Mouse (Mus musculus) hindbrain, postnatal 0 days (tissue): ENCODE data around the gene Ppp1r16b. TPM values are rescaled to one million over a fixed set of nuclear protein-coding genes. Genes with fewer than 3 reads are reported as not detected.

Source experiments
- ATAC-seq: fragments of 200-750 bp; cut with Nextera tagmentation; 2 replicates; pipeline ENCODE4 v1.8.0; 2017; ENCODE audit warnings: mild to moderate bottlenecking, moderate TSS enrichment, moderate library complexity
- DNase-seq: peaks from one replicate; pipeline ENCODE4 v3.0.0-alpha.2; 2015; ENCODE audit warnings: low spot score
- H3K27ac ChIP-seq: fragments of 300-500 bp; sonication (generic); 2 replicates; pipeline ENCODE4 v1.5.1; 2014; ENCODE audit warnings: mild to moderate bottlenecking
- H3K27me3 ChIP-seq: fragments of 300-500 bp; sonication (generic); 2 replicates; pipeline ENCODE4 v1.6.1; 2014; ENCODE audit warnings: low read length, mixed read lengths; ENCODE audit not compliant: insufficient read depth
- H3K36me3 ChIP-seq: fragments of 300-500 bp; sonication (generic); 2 replicates; pipeline ENCODE4 v1.6.1; 2014; ENCODE audit warnings: low read length, mixed read lengths; ENCODE audit not compliant: insufficient read depth
- H3K4me1 ChIP-seq: fragments of 300-500 bp; sonication (generic); 2 replicates; pipeline ENCODE4 v1.6.1; 2014; ENCODE audit warnings: antibody characterized with exemption, low read length, mixed read lengths; ENCODE audit not compliant: insufficient read depth
- H3K4me2 ChIP-seq: fragments of 300-500 bp; sonication (generic); 2 replicates; pipeline ENCODE4 v1.6.1; 2014; ENCODE audit warnings: low read depth, mild to moderate bottlenecking, low read length, moderate library complexity, mixed read lengths
- H3K4me3 ChIP-seq: fragments of 300-500 bp; sonication (generic); 2 replicates; pipeline ENCODE4 v1.5.1; 2014; ENCODE audit warnings: low read length
- H3K9ac ChIP-seq: fragments of 300-500 bp; sonication (generic); replicated peaks from 2 replicates; pipeline ENCODE4 v1.6.1; 2014; ENCODE audit warnings: mild to moderate bottlenecking, low read length, moderate library complexity, mixed read lengths
- H3K9me3 ChIP-seq: fragments of 300-500 bp; sonication (generic); 2 replicates; pipeline ENCODE4 v1.6.1; 2016; ENCODE audit warnings: low read length, mixed read lengths
- CTCF ChIP-seq: IDR thresholded peaks from 2 replicates; pipeline ENCODE4 v1.5.1; 2016; ENCODE audit warnings: antibody characterized with exemption, control low read depth, low read depth
- WGBS: fragments of 180-500 bp; shearing (Covaris S2); extraction: QIAGEN DNeasy Blood & Tissue Kit; methylation state at CpG from one replicate; pipeline ENCODE4 v1.1.7; 2014; 5-methylcytosine and 5-hydroxymethylcytosine counted together
- polyA plus RNA-seq: library from polyadenylated mRNA; unstranded; fragments of >200 nt; fragmentation: Nextera tagmentation; extraction: Ambion mirVana; gene quantifications from 2 replicates; pipeline ENCODE4 v1.2.1, GENCODE M21; 2015
- total RNA-seq: library from RNA; depleted of rRNA; stranded (reverse); fragments of >200 nt; gene quantifications from 2 replicates; pipeline ENCODE4 v1.2.3, GENCODE M21; 2014

Gene Ppp1r16b
- total and polyA plus RNA-seq, 2 experiments from 2014 or later: 30.3 to 32.4 TPM

DNA sequence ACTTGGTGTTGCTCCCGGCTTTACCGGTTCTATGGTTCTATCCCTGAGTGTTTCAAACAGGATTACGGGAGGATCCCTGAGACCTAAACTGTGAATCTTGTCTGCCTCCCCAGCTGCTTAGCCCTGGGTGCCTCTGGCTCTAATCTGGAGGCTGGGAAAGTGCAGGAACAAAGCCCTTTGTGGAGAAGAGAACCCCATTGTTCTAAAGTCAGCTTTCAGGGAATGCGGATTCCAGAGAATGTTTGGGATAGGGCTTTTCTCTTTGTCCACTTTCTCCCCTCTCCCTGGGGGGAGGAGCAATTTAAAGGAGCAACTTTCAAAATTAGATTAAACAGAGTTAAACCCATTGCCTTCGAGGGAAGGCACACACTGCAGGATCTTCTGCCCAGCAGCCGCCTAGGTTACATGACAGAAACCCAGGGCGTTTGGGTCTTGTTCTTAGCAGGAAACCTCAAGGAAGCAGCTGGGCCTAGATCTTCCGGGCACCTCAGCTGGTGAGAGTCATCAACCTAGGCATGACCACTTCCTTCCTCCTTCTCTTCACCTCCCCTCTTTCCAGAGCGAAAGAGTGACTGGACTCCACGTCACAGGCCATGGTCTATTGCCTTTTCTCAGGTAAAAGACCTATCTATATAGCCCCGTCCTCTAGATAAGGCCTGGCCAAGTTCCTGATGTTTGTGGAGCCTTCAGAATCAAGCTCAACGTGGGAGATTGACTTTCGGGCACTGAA, 1.0 kb downstream of the Ppp1r16b start:
- ATAC-seq: no peak
- Histone ChIP-seq H3K9me3 (no peaks in the 10 kb centered on the region), H3K4me3 (peak overlapping the region; percentile 66), H3K27me3 (no peaks in the 10 kb centered on the region), H3K9ac (no peak overlapping the region), H3K27ac (peak overlapping the region; percentile 85; the same call in 1 of the 2 replicates), H3K36me3 (no peaks in the 10 kb centered on the region), H3K4me1 (peaks cover 11% of the 10 kb centered on the region), H3K4me2 (peak overlapping the region; percentile 85; the same call in 1 of the 2 replicates)
- TF ChIP-seq CTCF: no peak
- no peak for DNase-seq
- 43% methylated on average over 13 of the region's 13 CpGs for WGBS

DNA sequence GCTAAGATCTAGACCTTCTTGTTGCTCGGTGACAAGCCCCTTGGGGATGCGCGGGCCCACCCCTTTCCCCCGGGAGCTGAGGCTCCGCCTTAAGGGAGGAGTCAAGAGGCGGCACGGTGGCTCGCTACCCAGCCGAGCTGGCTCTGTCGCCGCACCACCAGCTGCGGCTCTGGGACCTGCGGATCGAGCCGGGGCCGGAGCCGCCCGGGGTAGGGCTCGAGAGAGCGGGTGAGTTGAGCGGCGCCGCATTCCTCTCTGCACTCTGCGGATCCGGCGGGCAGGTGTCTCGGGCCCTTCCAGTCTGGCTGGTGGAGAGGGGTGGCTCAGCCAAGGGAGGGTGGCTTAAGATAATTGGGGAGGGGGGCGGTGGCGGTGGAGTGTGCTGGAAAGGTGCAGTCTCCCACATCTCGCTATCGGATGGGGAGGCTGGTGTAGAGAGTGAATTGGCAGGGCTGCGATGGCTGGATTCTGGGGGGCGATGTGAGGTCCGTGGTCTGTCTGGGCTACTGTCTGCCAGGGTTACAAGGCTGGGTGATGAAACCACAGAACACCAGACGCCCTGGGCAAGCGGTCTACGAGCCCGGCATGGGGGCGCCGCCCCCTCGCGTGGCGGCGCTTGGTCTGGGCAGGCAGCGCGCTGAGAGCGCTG, 1.9 kb downstream of the Ppp1r16b start:
- ATAC-seq: peak; percentile 77

DNA sequence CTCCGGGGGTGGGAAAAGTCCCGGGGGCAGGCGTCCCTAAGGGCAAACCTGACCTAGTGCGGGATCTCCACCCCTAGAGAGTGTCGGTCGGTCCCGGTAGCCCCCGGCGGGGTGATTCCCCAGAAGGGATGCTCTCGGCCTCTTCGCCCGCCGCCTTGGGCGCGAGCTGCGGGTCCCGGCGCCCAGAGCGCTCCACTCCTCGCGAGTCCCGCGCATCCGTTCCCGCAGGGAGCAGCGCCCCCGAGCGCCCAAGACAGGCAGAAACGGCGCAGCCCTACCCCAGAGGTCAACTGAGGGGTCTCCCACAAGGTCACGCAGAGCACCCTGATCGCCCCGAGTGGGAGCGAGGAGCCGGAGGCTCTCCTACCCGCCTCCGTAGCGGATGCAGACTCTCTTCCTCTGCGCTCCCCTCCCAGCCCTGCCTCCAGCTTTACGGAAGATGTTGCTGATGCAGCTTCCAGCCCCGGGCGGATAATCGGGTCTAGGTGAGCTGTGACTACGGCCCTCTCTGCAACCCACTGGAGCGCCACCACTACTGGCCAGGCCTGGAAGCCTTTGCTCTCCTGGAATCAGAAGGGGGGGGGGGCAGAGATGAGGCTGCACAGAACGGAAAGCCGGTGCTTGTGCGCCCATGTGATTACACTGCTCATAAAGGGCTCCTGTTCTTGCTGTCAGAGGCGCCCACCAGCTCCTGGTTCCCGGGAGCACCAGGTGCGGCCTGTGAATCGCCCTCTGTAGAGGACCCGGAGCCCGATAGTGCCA, 2.7 kb downstream of the Ppp1r16b start:
- DNase-seq (peak; percentile 65), ATAC-seq (peak; percentile 68)
- Histone ChIP-seq H3K36me3 (no peaks in the 10 kb centered on the region), H3K4me3 (peak overlapping the region; percentile 66), H3K27ac (peak overlapping the region; percentile 85), H3K27me3 (no peaks in the 10 kb centered on the region), H3K4me1 (peaks cover 11% of the 10 kb centered on the region), H3K4me2 (peak overlapping the region; percentile 85), H3K9me3 (no peaks in the 10 kb centered on the region), H3K9ac (peak overlapping the region; percentile 78)
- TF ChIP-seq CTCF: peak; percentile 36
- WGBS: under 1% methylated on average over 54 of the region's 54 CpGs

More for the DNA sequence above, 1.9 kb downstream of the Ppp1r16b start:
- Histone ChIP-seq H3K27me3 (no peaks in the 10 kb centered on the region), H3K9ac (peak overlapping the region; percentile 78), H3K4me3 (peak overlapping the region; percentile 66), H3K36me3 (no peaks in the 10 kb centered on the region), H3K27ac (peak overlapping the region; percentile 85), H3K9me3 (no peaks in the 10 kb centered on the region), H3K4me1 (peaks cover 11% of the 10 kb centered on the region), H3K4me2 (peak overlapping the region; percentile 85)
- TF ChIP-seq CTCF: no peak
- peak; percentile 89 for DNase-seq
- WGBS: under 1% methylated on average over 46 of the region's 47 CpGs

DNA sequence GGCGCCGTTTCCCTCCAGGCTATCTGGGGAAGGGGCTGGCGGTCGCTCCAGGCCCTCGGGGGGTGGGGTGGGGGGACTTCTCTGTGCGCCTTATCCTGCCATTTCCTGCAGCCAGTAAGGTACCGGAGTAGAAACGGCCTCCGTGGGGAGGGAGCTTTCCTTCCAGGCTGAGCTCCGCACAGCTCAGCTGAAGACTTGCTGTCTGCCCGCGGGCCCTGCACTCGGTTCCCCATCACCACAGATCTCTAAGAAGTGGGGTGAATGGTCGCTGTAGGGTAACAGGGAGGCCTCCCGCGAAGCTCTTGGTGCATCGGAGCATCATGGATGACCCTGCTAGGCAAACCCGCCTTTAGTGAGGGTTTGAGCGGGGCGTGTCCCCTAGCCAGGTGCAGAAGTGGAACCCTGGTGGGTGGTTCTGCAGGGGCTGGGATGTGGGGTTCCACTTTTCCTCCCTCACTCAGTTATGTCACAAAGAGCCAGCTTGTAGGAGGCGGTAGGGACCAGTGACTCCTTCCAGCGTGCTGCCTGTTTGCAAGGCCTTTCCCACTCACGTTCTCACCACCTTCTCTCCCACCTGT, 3.3 kb downstream of the Ppp1r16b start:
- no peak for TF ChIP-seq CTCF
- 11% methylated on average over 23 of the region's 23 CpGs for WGBS
- DNase-seq: no peak

DNA sequence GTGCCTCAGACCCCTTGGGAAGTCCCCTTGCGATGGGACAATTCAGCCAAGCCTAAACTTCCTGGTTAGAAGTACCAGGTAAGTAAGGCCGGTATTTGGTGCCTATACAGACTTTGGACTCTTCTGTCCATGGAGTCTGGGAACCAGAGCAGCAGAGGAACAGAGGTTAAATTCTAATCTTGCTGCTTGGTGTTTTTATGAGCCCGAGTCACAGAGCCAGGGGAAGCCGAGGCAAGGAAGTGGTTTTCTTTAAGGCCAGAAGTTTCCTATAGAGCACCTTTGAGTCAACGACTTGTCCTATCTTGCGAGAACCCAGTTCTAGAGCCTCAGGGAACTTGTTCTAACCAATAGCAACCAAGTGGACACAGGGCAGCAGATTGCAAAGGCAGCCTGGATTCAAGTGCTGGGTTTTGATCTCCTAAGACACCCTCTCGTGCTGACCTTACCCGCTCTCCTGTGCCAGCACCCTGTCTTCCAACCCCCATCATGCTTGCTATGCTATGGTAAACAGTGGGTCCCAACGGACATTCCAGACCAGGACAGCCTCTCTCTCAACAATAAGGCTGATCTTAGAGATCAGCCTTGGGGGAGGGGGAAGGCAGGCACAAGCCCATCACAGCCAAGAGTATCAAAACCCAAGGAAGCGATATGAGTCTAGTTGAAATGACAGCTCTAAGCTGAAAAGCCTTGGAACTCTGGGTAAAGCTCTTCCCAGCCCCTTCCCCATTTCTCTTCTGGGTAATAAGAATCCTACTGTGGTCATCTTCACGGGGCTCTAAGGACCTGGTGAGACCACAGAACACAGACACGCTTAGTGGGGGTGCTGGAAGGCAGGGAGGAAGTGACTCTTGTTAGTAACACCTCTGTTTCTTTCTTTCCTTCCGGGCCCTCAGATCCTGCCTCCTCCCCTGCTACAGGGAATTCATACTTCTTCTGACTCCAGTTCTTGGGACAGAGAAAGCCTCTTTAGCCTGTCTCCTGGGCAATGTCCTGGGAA, 4.3 kb downstream of the Ppp1r16b start:
- no peaks in the 10 kb centered on the region for H3K36me3 ChIP-seq
- H3K4me3 ChIP-seq: peak overlapping the region; percentile 66
- peaks cover 18% of the 10 kb centered on the region for H3K4me1 ChIP-seq
- no peak for DNase-seq
- no peak for TF ChIP-seq CTCF
- H3K9me3 ChIP-seq: no peaks in the 10 kb centered on the region
- peak overlapping the region; percentile 85 for H3K4me2 ChIP-seq
- H3K9ac ChIP-seq: peak overlapping the region; percentile 78
- 64% methylated on average over 13 of the region's 13 CpGs for WGBS
- H3K27me3 ChIP-seq: no peaks in the 10 kb centered on the region
- H3K27ac ChIP-seq: no peak overlapping the region
- no peak for ATAC-seq

More for the DNA sequence above, 3.3 kb downstream of the Ppp1r16b start:
- Histone ChIP-seq H3K9ac (peak overlapping the region; percentile 78), H3K27me3 (no peaks in the 10 kb centered on the region), H3K27ac (peak overlapping the region; percentile 85), H3K9me3 (no peaks in the 10 kb centered on the region), H3K4me1 (peaks cover 17% of the 10 kb centered on the region), H3K36me3 (no peaks in the 10 kb centered on the region), H3K4me2 (peak overlapping the region; percentile 85), H3K4me3 (peak overlapping the region; percentile 66)
- ATAC-seq: peak; percentile 21; the same call in 1 of the 2 replicates
